Mouse (Mus musculus): Measurements from ENCODE around the gene Tnr. TPM values are rescaled to one million over a fixed set of nuclear protein-coding genes. Genes with fewer than 3 reads are reported as not detected.

Tnr gene
- polyA plus RNA-seq, 1 experiment from 2014 or later = 0.09 TPM

- 35% methylated on average over 17 of the region's 17 CpGs for WGBS
- Histone ChIP-seq H3K4me3 (ENCODE audit: low read length) (no peak overlapping the region), H3K4me1 (replicated peaks; ENCODE audit: control insufficient read depth, insufficient read depth, low read length) (no peaks in the 10 kb centered on the region), H3K9ac (ENCODE audit: low read length) (no peak overlapping the region), H3K36me3 (ENCODE audit: control insufficient read depth, insufficient read depth, low read length) (no peaks in the 10 kb centered on the region), H3K9me3 (ENCODE audit: control insufficient read depth, low read length) (no peaks in the 10 kb centered on the region), H3K27me3 (ENCODE audit: control insufficient read depth, insufficient read depth, low read depth, low read length) (no peaks in the 10 kb centered on the region), H3K4me2 (ENCODE audit: low read depth, low read length) (no peak overlapping the region), H3K27ac (ENCODE audit: low read length) (no peak overlapping the region)
- ATAC-seq (ENCODE audit: low read depth) = no peak
These were observed 28.2 kb downstream of the Tnr start for GRCm38 (mm10) chr1:159551591-159552442.

- Histone ChIP-seq H3K4me2 (ENCODE audit: low read depth, low read length) (no peak overlapping the region), H3K4me3 (ENCODE audit: low read length) (no peak overlapping the region), H3K27me3 (ENCODE audit: control insufficient read depth, insufficient read depth, low read depth, low read length) (no peaks in the 10 kb centered on the region), H3K36me3 (ENCODE audit: control insufficient read depth, insufficient read depth, low read length) (no peaks in the 10 kb centered on the region), H3K4me1 (replicated peaks; ENCODE audit: control insufficient read depth, insufficient read depth, low read length) (no peaks in the 10 kb centered on the region), H3K9me3 (ENCODE audit: control insufficient read depth, low read length) (no peaks in the 10 kb centered on the region), H3K27ac (ENCODE audit: low read length) (no peak overlapping the region), H3K9ac (ENCODE audit: low read length) (no peak overlapping the region)
- no peak for ATAC-seq (ENCODE audit: low read depth)
- WGBS = 60% methylated on average over 3 of the region's 3 CpGs
These were observed 38.0 kb downstream of the Tnr start for GRCm38 (mm10) chr1:159561616-159562015.

DNA sequence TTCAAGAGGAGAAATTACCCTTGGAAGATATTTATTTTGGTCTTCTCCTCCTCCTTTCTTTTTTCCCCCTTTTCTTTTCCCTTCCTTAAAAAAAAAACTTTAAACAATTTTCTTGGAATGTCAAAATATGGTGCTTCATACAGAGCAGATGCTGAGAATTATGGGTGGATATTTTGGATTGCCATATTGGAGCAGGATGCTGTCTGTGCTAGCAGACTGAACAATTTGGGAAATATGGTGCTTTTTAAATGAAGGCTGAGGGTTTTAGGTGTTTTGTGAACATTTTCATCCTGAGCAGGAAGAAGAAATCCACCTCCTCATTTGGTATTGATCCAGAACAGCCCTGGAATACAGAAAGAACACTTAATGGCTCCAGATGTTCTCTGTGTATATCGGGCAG, 41.6 kb downstream of the Tnr start:
- H3K9me3 ChIP-seq (ENCODE audit: control insufficient read depth, low read length) = no peaks in the 10 kb centered on the region
- WGBS = 89% methylated on average over 1 of the region's 1 CpGs

DNA sequence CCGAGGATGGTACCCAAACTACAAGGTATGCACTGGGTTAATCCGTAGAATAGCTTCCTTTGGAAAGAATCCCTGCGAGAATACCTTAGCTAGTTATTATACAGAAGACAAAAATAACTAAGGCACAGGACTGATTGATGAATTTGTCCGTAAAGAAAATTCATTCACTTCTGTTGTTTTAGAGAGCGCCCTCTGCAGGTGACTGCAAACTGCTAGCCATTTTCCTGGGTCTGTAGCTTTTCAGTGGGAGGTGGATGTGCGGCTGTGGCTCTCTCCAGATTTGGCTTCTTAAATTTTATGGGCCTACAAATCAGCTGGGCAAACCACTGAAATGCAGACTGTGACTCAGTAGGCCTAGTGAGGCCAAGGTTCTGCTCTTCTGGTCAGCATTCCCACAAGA, 42.5 kb downstream of the Tnr start:
- no peak overlapping the region for H3K27ac ChIP-seq (ENCODE audit: low read length)
- no peak overlapping the region for H3K4me3 ChIP-seq (ENCODE audit: low read length)
- H3K4me2 ChIP-seq (ENCODE audit: low read depth, low read length) = no peak overlapping the region
- ATAC-seq (ENCODE audit: low read depth) = no peak
- H3K36me3 ChIP-seq (ENCODE audit: control insufficient read depth, insufficient read depth, low read length) = no peaks in the 10 kb centered on the region
- H3K4me1 ChIP-seq (replicated peaks; ENCODE audit: control insufficient read depth, insufficient read depth, low read length) = no peaks in the 10 kb centered on the region
- H3K9me3 ChIP-seq (ENCODE audit: control insufficient read depth, low read length) = no peaks in the 10 kb centered on the region
- no peaks in the 10 kb centered on the region for H3K27me3 ChIP-seq (ENCODE audit: control insufficient read depth, insufficient read depth, low read depth, low read length)
- WGBS = 83% methylated on average over 6 of the region's 6 CpGs
- H3K9ac ChIP-seq (ENCODE audit: low read length) = no peak overlapping the region

More for the DNA sequence above, 41.6 kb downstream of the Tnr start:
- no peak overlapping the region for H3K4me3 ChIP-seq (ENCODE audit: low read length)
- no peaks in the 10 kb centered on the region for H3K27me3 ChIP-seq (ENCODE audit: control insufficient read depth, insufficient read depth, low read depth, low read length)
- H3K4me2 ChIP-seq (ENCODE audit: low read depth, low read length) = no peak overlapping the region
- no peaks in the 10 kb centered on the region for H3K4me1 ChIP-seq (replicated peaks; ENCODE audit: control insufficient read depth, insufficient read depth, low read length)
- H3K9ac ChIP-seq (ENCODE audit: low read length) = no peak overlapping the region
- ATAC-seq (ENCODE audit: low read depth) = no peak
- H3K36me3 ChIP-seq (ENCODE audit: control insufficient read depth, insufficient read depth, low read length) = no peaks in the 10 kb centered on the region
- H3K27ac ChIP-seq (ENCODE audit: low read length) = no peak overlapping the region

GRCm38 (mm10) chr1:159567171-159567570, 43.6 kb downstream of the Tnr start:
- no peak for ATAC-seq (ENCODE audit: low read depth)
- H3K4me2 ChIP-seq (ENCODE audit: low read depth, low read length) = no peak overlapping the region
- WGBS = 76% methylated on average over 7 of the region's 7 CpGs
- no peaks in the 10 kb centered on the region for H3K27me3 ChIP-seq (ENCODE audit: control insufficient read depth, insufficient read depth, low read depth, low read length)
- H3K9me3 ChIP-seq (ENCODE audit: control insufficient read depth, low read length) = no peaks in the 10 kb centered on the region
- H3K27ac ChIP-seq (ENCODE audit: low read length) = no peak overlapping the region
- H3K36me3 ChIP-seq (ENCODE audit: control insufficient read depth, insufficient read depth, low read length) = no peaks in the 10 kb centered on the region
- no peak overlapping the region for H3K4me3 ChIP-seq (ENCODE audit: low read length)
- no peaks in the 10 kb centered on the region for H3K4me1 ChIP-seq (replicated peaks; ENCODE audit: control insufficient read depth, insufficient read depth, low read length)
- no peak overlapping the region for H3K9ac ChIP-seq (ENCODE audit: low read length)

- ATAC-seq (ENCODE audit: low read depth) = peak; percentile 61
- WGBS = 8% methylated on average over 8 of the region's 8 CpGs
- Histone ChIP-seq H3K36me3 (ENCODE audit: control insufficient read depth, insufficient read depth, low read length) (no peaks in the 10 kb centered on the region), H3K4me1 (replicated peaks; ENCODE audit: control insufficient read depth, insufficient read depth, low read length) (no peaks in the 10 kb centered on the region), H3K27me3 (ENCODE audit: control insufficient read depth, insufficient read depth, low read depth, low read length) (no peaks in the 10 kb centered on the region), H3K9ac (ENCODE audit: low read length) (no peak overlapping the region), H3K4me2 (ENCODE audit: low read depth, low read length) (0 out of 2 replicates have a peak overlapping the region, but pooled peaks have one; percentile 13), H3K9me3 (ENCODE audit: control insufficient read depth, low read length) (no peaks in the 10 kb centered on the region), H3K4me3 (ENCODE audit: low read length) (no peak overlapping the region), H3K27ac (ENCODE audit: low read length) (peak overlapping the region; percentile 10)
These were observed 46.7 kb downstream of the Tnr start for GRCm38 (mm10) chr1:159570270-159570669.

- 39% methylated on average over 2 of the region's 2 CpGs for WGBS
These were observed 47.3 kb downstream of the Tnr start for GRCm38 (mm10) chr1:159570831-159571230.

DNA sequence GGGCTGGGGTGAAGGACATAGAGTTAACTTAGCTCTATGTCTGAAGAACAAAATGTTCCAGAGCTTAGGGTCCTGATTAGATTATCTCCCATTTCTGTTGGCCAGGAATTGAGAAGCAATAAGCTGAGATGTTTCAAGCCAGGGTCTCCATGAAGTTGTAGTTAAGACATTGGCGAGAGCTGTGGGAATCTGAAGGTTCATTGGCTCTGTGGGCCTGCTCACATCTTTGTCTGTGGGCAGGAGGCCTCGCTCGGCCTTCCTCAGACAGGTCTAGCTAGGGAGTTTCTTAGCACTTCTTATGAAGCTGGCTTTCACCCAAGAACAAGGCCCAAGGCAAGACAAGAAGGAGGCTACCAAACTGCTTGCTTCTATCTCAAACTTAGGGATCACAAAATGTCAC, 48.4 kb downstream of the Tnr start:
- ATAC-seq (ENCODE audit: low read depth) = no peak
- Histone ChIP-seq H3K9ac (ENCODE audit: low read length) (no peak overlapping the region), H3K36me3 (ENCODE audit: control insufficient read depth, insufficient read depth, low read length) (no peaks in the 10 kb centered on the region), H3K27me3 (ENCODE audit: control insufficient read depth, insufficient read depth, low read depth, low read length) (no peaks in the 10 kb centered on the region), H3K4me3 (ENCODE audit: low read length) (no peak overlapping the region), H3K9me3 (ENCODE audit: control insufficient read depth, low read length) (no peaks in the 10 kb centered on the region), H3K4me2 (ENCODE audit: low read depth, low read length) (no peak overlapping the region), H3K27ac (ENCODE audit: low read length) (no peak overlapping the region), H3K4me1 (replicated peaks; ENCODE audit: control insufficient read depth, insufficient read depth, low read length) (no peaks in the 10 kb centered on the region)
- 84% methylated on average over 3 of the region's 3 CpGs for WGBS

More at GRCm38 (mm10) chr1:159570831-159571230, 47.3 kb downstream of the Tnr start:
- H3K27me3 ChIP-seq (ENCODE audit: control insufficient read depth, insufficient read depth, low read depth, low read length) = no peaks in the 10 kb centered on the region
- H3K27ac ChIP-seq (ENCODE audit: low read length) = no peak overlapping the region
- no peaks in the 10 kb centered on the region for H3K4me1 ChIP-seq (replicated peaks; ENCODE audit: control insufficient read depth, insufficient read depth, low read length)
- no peak for ATAC-seq (ENCODE audit: low read depth)
- H3K4me3 ChIP-seq (ENCODE audit: low read length) = no peak overlapping the region
- no peak overlapping the region for H3K4me2 ChIP-seq (ENCODE audit: low read depth, low read length)
- no peak overlapping the region for H3K9ac ChIP-seq (ENCODE audit: low read length)
- H3K9me3 ChIP-seq (ENCODE audit: control insufficient read depth, low read length) = no peaks in the 10 kb centered on the region
- H3K36me3 ChIP-seq (ENCODE audit: control insufficient read depth, insufficient read depth, low read length) = no peaks in the 10 kb centered on the region

DNA sequence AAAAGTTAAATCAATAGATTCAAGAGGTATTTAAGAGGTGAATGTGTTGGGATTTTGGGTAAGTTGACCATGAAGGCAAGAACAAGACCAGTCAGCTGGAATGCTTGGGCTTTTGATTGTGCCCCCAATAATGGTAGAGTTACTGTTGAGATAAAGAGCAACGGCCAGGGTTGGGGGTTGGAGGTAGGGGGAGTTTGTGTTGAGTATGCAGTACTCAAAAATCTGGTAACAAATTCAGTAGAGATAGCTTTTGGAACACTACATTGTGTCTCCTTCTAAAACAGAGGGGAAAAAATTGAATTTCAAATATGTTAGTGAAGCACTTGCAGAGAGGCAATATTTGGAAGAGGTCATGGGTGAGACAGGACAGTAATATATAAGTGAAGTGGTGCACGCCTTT, 49.5 kb downstream of the Tnr start:
- Histone ChIP-seq H3K4me2 (ENCODE audit: low read depth, low read length) (no peak overlapping the region), H3K27ac (ENCODE audit: low read length) (no peak overlapping the region), H3K4me3 (ENCODE audit: low read length) (no peak overlapping the region), H3K36me3 (ENCODE audit: control insufficient read depth, insufficient read depth, low read length) (no peaks in the 10 kb centered on the region), H3K9ac (ENCODE audit: low read length) (no peak overlapping the region), H3K27me3 (ENCODE audit: control insufficient read depth, insufficient read depth, low read depth, low read length) (no peaks in the 10 kb centered on the region), H3K4me1 (replicated peaks; ENCODE audit: control insufficient read depth, insufficient read depth, low read length) (no peaks in the 10 kb centered on the region), H3K9me3 (ENCODE audit: control insufficient read depth, low read length) (no peaks in the 10 kb centered on the region)
- no peak for ATAC-seq (ENCODE audit: low read depth)
- 65% methylated on average over 2 of the region's 2 CpGs for WGBS

All from lung, embryonic 16.5 days (tissue).